Mouse (Mus musculus) megakaryocyte, embryonic 14.5 days (primary cell): ENCODE data around the gene Ppm1h.

ENCODE experiments used
- FLI1 ChIP-seq: IDR thresholded peaks from 2 replicates; pipeline ENCODE4 v1.6.1; 2012; ENCODE audit warnings: low read length, inconsistent platforms, mixed read lengths
- GATA1 ChIP-seq: IDR thresholded peaks from 3 replicates; pipeline ENCODE4 v1.6.1; 2012; ENCODE audit warnings: mixed read lengths, low read length, inconsistent platforms, borderline replicate concordance

GRCm38 (mm10) chr10:122855149-122855548 lies 176.6 kb downstream of the Ppm1h start:
- no peak for TF ChIP-seq GATA1
- no peak for TF ChIP-seq FLI1
